Mouse (Mus musculus): Measurements from ENCODE around the gene Gpc6. TPM values are rescaled to one million over a fixed set of nuclear protein-coding genes. Genes with fewer than 3 reads are reported as not detected.

The Gpc6 gene
- polyA plus RNA-seq, 1 experiment, result 61.9 TPM

- TF ChIP-seq POLR2A (IDR thresholded peaks at IDR 0.05; ENCODE audit: low read depth, low read length) (no peak), CTCF (IDR thresholded peaks at IDR 0.05; ENCODE audit: borderline replicate concordance, insufficient read depth, low read length) (no peak)
- no peaks in the 10 kb centered on the region for H3K4me1 ChIP-seq (ENCODE audit: control insufficient read depth, insufficient read depth, low read length)
- no peak overlapping the region for H3K4me3 ChIP-seq (ENCODE audit: insufficient read depth, low read length)
- H3K27ac ChIP-seq (ENCODE audit: insufficient read depth, low read length), result no peak overlapping the region
Measured at GRCm38 (mm10) chr14:117451391-117451991, 526.4 kb downstream of the Gpc6 start.

DNA sequence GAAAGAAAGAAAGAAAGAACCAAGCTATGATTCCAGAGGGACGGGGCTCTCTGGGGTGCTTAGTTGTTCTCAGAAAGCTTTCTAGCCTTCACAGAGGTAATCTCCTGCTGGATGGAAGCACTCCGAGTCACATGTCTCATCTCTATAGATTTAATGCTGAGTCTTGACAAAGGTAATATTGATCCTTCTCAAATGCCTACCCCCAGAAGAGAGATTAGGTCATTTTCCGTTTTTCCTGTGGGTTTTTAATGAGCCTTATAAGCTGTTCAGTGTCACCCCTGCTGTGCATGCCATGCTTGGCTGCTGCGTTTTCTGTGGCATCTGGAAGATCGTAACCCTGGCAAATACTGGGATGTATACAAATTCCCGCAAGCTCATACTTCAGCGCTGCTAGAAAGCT is 527.0 kb downstream of the Gpc6 start:
- no peaks in the 10 kb centered on the region for H3K4me1 ChIP-seq (ENCODE audit: control insufficient read depth, insufficient read depth, low read length)
- H3K27ac ChIP-seq (ENCODE audit: insufficient read depth, low read length), result no peak overlapping the region
- no peak overlapping the region for H3K4me3 ChIP-seq (ENCODE audit: insufficient read depth, low read length)
- TF ChIP-seq POLR2A (IDR thresholded peaks at IDR 0.05; ENCODE audit: low read depth, low read length) (no peak), CTCF (IDR thresholded peaks at IDR 0.05; ENCODE audit: borderline replicate concordance, insufficient read depth, low read length) (no peak)

DNA sequence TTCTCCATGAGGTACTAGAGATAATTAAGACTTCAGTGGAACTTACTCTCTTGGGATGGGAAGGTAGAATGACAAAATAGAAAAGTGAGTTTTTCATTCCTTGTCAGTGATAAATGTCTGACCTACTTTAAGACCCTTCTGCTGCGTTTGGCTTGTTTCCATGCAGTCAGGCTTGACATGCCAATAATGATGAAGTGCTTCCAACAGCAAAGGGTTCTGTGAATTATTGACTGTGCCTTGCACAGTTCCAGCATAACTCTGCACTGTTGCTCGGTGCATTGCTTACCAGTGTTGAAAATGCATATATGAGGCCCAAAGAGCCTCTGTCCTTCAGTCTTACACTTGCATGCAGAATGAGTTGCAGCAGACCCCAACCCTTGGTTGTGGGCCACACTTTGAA is 548.3 kb downstream of the Gpc6 start:
- Histone ChIP-seq H3K4me1 (ENCODE audit: control insufficient read depth, insufficient read depth, low read length) (no peaks in the 10 kb centered on the region), H3K4me3 (ENCODE audit: insufficient read depth, low read length) (no peak overlapping the region), H3K27ac (ENCODE audit: insufficient read depth, low read length) (no peak overlapping the region)
- TF ChIP-seq POLR2A (IDR thresholded peaks at IDR 0.05; ENCODE audit: low read depth, low read length) (no peak), CTCF (IDR thresholded peaks at IDR 0.05; ENCODE audit: borderline replicate concordance, insufficient read depth, low read length) (no peak)

- TF ChIP-seq CTCF (IDR thresholded peaks at IDR 0.05; ENCODE audit: borderline replicate concordance, insufficient read depth, low read length) (no peak), POLR2A (IDR thresholded peaks at IDR 0.05; ENCODE audit: low read depth, low read length) (no peak)
- Histone ChIP-seq H3K27ac (ENCODE audit: insufficient read depth, low read length) (no peak overlapping the region), H3K4me3 (ENCODE audit: insufficient read depth, low read length) (no peak overlapping the region), H3K4me1 (ENCODE audit: control insufficient read depth, insufficient read depth, low read length) (no peaks in the 10 kb centered on the region)
Measured at GRCm38 (mm10) chr14:117478879-117479278, 553.8 kb downstream of the Gpc6 start.

DNA sequence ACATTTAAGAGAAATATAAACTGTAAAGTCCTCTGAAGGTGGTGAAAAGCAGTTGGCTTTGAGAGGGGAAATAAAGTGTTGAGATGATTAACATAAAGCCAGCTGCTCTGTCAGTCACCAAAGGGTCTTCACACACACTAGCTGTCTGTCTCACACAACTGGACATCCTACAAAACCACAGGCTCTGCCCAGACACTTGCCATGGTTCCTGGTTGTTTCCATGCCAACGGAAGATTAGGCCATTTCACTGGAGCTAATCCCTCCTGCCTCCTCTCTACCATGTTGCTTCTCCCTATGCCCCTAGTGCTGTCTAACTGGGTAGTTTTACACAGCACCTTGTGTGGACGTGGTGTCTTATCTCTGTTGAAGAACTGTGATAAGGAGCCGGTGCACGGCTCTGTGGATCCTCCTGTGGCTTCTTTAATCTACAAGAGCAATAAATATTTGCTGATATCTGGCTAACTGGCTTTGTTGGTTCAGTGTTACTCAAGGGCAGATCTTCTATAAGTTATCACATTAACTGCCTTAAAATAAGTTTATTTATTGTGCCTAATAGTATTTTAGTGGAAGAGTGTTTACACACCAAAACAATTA is 562.1 kb downstream of the Gpc6 start:
- TF ChIP-seq POLR2A (IDR thresholded peaks at IDR 0.05; ENCODE audit: low read depth, low read length) (no peak), CTCF (IDR thresholded peaks at IDR 0.05; ENCODE audit: borderline replicate concordance, insufficient read depth, low read length) (no peak)
- H3K4me3 ChIP-seq (ENCODE audit: insufficient read depth, low read length), result no peak overlapping the region
- H3K27ac ChIP-seq (ENCODE audit: insufficient read depth, low read length), result no peak overlapping the region
- no peaks in the 10 kb centered on the region for H3K4me1 ChIP-seq (ENCODE audit: control insufficient read depth, insufficient read depth, low read length)

DNA sequence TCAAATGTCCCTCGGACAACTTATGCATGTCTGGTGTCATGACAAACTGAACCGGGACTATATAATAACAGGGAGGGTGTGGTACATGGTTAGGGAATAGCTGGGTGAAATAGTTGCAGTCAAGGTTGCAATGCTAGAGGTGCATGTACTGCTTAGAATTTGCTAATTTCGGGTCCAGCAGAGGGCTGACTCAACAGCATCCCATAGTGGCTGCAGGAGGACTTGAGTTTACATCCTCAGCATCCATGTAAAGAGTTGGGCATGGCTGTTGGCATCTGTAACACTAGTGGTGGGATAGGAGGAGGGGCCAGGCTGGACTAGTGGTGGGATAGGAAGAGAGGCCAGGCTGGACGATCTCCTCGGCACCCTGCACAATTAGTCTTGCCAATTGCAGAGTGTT is 565.4 kb downstream of the Gpc6 start:
- H3K27ac ChIP-seq (ENCODE audit: insufficient read depth, low read length), result no peak overlapping the region
- no peaks in the 10 kb centered on the region for H3K4me1 ChIP-seq (ENCODE audit: control insufficient read depth, insufficient read depth, low read length)
- H3K4me3 ChIP-seq (ENCODE audit: insufficient read depth, low read length), result no peak overlapping the region
- TF ChIP-seq POLR2A (IDR thresholded peaks at IDR 0.05; ENCODE audit: low read depth, low read length) (no peak), CTCF (IDR thresholded peaks at IDR 0.05; ENCODE audit: borderline replicate concordance, insufficient read depth, low read length) (no peak)

DNA sequence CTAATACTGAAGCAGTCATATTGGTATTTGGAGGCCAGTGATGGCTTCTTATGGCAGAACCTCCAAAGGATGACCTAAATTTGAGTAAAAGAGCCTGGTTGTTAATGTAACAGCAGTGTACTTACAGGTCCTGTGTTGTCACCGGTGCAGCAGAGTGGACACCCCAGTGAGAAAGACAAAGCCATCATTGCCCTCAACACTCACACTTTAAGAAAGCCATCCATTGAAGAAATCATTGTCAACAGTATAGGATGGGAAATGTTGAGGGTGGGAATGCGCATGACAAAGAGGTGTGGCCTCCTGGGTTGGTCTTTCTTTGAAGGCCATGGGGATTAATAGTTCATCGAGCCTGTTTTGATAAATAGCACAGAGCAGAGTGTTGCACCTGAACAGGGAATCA is 570.0 kb downstream of the Gpc6 start:
- no peaks in the 10 kb centered on the region for H3K4me1 ChIP-seq (ENCODE audit: control insufficient read depth, insufficient read depth, low read length)
- H3K4me3 ChIP-seq (ENCODE audit: insufficient read depth, low read length), result no peak overlapping the region
- no peak overlapping the region for H3K27ac ChIP-seq (ENCODE audit: insufficient read depth, low read length)
- no peak for TF ChIP-seq CTCF (IDR thresholded peaks at IDR 0.05; ENCODE audit: borderline replicate concordance, insufficient read depth, low read length)
- no peak for TF ChIP-seq POLR2A (IDR thresholded peaks at IDR 0.05; ENCODE audit: low read depth, low read length)

DNA sequence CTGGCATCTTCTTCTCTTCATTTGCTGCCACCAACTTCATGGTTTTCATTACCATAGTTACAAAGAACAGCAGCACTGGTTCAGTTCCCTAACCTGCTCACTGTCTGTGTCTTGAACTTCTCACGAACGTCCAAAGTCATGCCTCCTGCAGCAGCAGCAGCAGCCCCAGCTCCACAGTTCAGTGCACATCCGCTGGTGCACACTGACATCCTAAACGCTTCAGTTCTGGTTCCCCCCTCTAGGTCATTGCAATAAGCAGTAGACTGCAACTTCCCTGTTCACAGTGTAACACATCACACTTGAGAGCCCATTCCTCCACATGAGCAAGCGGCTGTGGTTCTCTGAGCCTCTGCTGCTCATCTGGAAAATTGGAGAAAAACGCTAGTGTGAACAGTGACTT is 573.7 kb downstream of the Gpc6 start:
- Histone ChIP-seq H3K4me3 (ENCODE audit: insufficient read depth, low read length) (no peak overlapping the region), H3K4me1 (ENCODE audit: control insufficient read depth, insufficient read depth, low read length) (no peaks in the 10 kb centered on the region), H3K27ac (ENCODE audit: insufficient read depth, low read length) (no peak overlapping the region)
- TF ChIP-seq CTCF (IDR thresholded peaks at IDR 0.05; ENCODE audit: borderline replicate concordance, insufficient read depth, low read length) (no peak), POLR2A (IDR thresholded peaks at IDR 0.05; ENCODE audit: low read depth, low read length) (no peak)

- no peak overlapping the region for H3K4me3 ChIP-seq (ENCODE audit: insufficient read depth, low read length)
- TF ChIP-seq POLR2A (IDR thresholded peaks at IDR 0.05; ENCODE audit: low read depth, low read length) (no peak), CTCF (IDR thresholded peaks at IDR 0.05; ENCODE audit: borderline replicate concordance, insufficient read depth, low read length) (no peak)
- no peaks in the 10 kb centered on the region for H3K4me1 ChIP-seq (ENCODE audit: control insufficient read depth, insufficient read depth, low read length)
- H3K27ac ChIP-seq (ENCODE audit: insufficient read depth, low read length), result no peak overlapping the region
Measured at GRCm38 (mm10) chr14:117499354-117499753, 574.2 kb downstream of the Gpc6 start.

- peak overlapping the region; percentile 65; the same call in 1 of the 2 replicates for H3K27ac ChIP-seq (ENCODE audit: insufficient read depth, low read length)
- peaks cover 6% of the 10 kb centered on the region for H3K4me1 ChIP-seq (ENCODE audit: control insufficient read depth, insufficient read depth, low read length)
- no peak overlapping the region for H3K4me3 ChIP-seq (ENCODE audit: insufficient read depth, low read length)
- TF ChIP-seq CTCF (IDR thresholded peaks at IDR 0.05; ENCODE audit: borderline replicate concordance, insufficient read depth, low read length) (no peak), POLR2A (IDR thresholded peaks at IDR 0.05; ENCODE audit: low read depth, low read length) (no peak)
Measured at GRCm38 (mm10) chr14:117514829-117515228, 589.7 kb downstream of the Gpc6 start.
